Mouse (Mus musculus) hindbrain, postnatal 0 days (tissue): ENCODE results near the gene Iqcm. TPM values are rescaled to one million over a fixed set of nuclear protein-coding genes. Genes with fewer than 3 reads are reported as not detected.
"Not testable (repeated sequence)": the region's sequence is repeated elsewhere in the genome, so short reads cannot be mapped to it uniquely, and the experiment has no call there.

Experiments used
- ATAC-seq: fragments of 200-750 bp; cut with Nextera tagmentation; 2 replicates; pipeline ENCODE4 v1.8.0; 2017; ENCODE audit warnings: mild to moderate bottlenecking, moderate TSS enrichment, moderate library complexity
- DNase-seq: peaks from one replicate; pipeline ENCODE4 v3.0.0-alpha.2; 2015; ENCODE audit warnings: low spot score
- H3K27ac ChIP-seq: fragments of 300-500 bp; sonication (generic); 2 replicates; pipeline ENCODE4 v1.5.1; 2014; ENCODE audit warnings: mild to moderate bottlenecking
- H3K27me3 ChIP-seq: fragments of 300-500 bp; sonication (generic); 2 replicates; pipeline ENCODE4 v1.6.1; 2014; ENCODE audit warnings: low read length, mixed read lengths; ENCODE audit not compliant: insufficient read depth
- H3K36me3 ChIP-seq: fragments of 300-500 bp; sonication (generic); 2 replicates; pipeline ENCODE4 v1.6.1; 2014; ENCODE audit warnings: low read length, mixed read lengths; ENCODE audit not compliant: insufficient read depth
- H3K4me1 ChIP-seq: fragments of 300-500 bp; sonication (generic); 2 replicates; pipeline ENCODE4 v1.6.1; 2014; ENCODE audit warnings: antibody characterized with exemption, low read length, mixed read lengths; ENCODE audit not compliant: insufficient read depth
- H3K4me2 ChIP-seq: fragments of 300-500 bp; sonication (generic); 2 replicates; pipeline ENCODE4 v1.6.1; 2014; ENCODE audit warnings: low read depth, mild to moderate bottlenecking, low read length, moderate library complexity, mixed read lengths
- H3K4me3 ChIP-seq: fragments of 300-500 bp; sonication (generic); 2 replicates; pipeline ENCODE4 v1.5.1; 2014; ENCODE audit warnings: low read length
- H3K9ac ChIP-seq: fragments of 300-500 bp; sonication (generic); replicated peaks from 2 replicates; pipeline ENCODE4 v1.6.1; 2014; ENCODE audit warnings: mild to moderate bottlenecking, low read length, moderate library complexity, mixed read lengths
- H3K9me3 ChIP-seq: fragments of 300-500 bp; sonication (generic); 2 replicates; pipeline ENCODE4 v1.6.1; 2016; ENCODE audit warnings: low read length, mixed read lengths
- CTCF ChIP-seq: IDR thresholded peaks from 2 replicates; pipeline ENCODE4 v1.5.1; 2016; ENCODE audit warnings: antibody characterized with exemption, control low read depth, low read depth
- WGBS: fragments of 180-500 bp; shearing (Covaris S2); extraction: QIAGEN DNeasy Blood & Tissue Kit; methylation state at CpG from one replicate; pipeline ENCODE4 v1.1.7; 2014; 5-methylcytosine and 5-hydroxymethylcytosine counted together
- polyA plus RNA-seq: library from polyadenylated mRNA; unstranded; fragments of >200 nt; fragmentation: Nextera tagmentation; extraction: Ambion mirVana; gene quantifications from 2 replicates; pipeline ENCODE4 v1.2.1, GENCODE M21; 2015
- total RNA-seq: library from RNA; depleted of rRNA; stranded (reverse); fragments of >200 nt; gene quantifications from 2 replicates; pipeline ENCODE4 v1.2.3, GENCODE M21; 2014; rRNA removed

The Iqcm gene
- total RNA-seq (0.16 TPM in 1 of 2 replicates, not detected in the other), polyA plus RNA-seq (0.18 and 0.21 TPM in 2 replicates)

DNA sequence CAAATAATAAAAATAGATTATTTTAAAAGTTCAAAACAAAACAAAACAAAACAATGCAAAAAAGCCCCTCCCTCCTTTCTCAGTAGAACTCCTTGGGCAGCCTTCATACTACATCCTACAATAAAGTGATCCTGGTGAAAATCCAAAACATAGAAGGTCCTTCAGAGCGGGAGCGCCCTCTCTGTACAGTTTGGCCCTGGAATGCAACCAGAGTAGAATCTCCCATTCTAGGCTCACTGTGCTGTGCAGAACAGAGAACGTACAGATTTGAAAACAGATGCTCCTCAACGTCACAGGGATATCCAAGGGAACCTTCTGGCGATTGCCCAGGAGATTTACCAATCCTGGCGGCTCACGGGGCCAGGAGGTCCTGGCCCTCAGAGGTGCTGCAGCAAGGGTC lies at the start of gene Iqcm:
Gene Iqcm, plus strand, starts transcription at position 301 of the 400 bp plus-strand sequence.
- H3K4me1 ChIP-seq: no peaks in the 10 kb centered on the region
- no peaks in the 10 kb centered on the region for H3K27me3 ChIP-seq
- no peaks in the 10 kb centered on the region for H3K9me3 ChIP-seq
- DNase-seq (no peak), ATAC-seq (no peak)
- no peak for TF ChIP-seq CTCF
- H3K4me3 ChIP-seq: no peak within 1 kb of the TSS
- H3K27ac ChIP-seq: no peak within 1 kb of the TSS
- H3K4me2 ChIP-seq: no peak within 1 kb of the TSS
- WGBS: 88% methylated on average over 7 of the region's 7 CpGs
- H3K36me3 ChIP-seq: no peaks in the 10 kb centered on the region
- H3K9ac ChIP-seq: no peak within 1 kb of the TSS

- Histone ChIP-seq H3K27ac (no peak within 1 kb of the TSS), H3K4me3 (no peak within 1 kb of the TSS), H3K9ac (no peak within 1 kb of the TSS), H3K4me2 (no peak within 1 kb of the TSS), H3K36me3 (no peaks in the 10 kb centered on the region), H3K9me3 (no peaks in the 10 kb centered on the region), H3K27me3 (no peaks in the 10 kb centered on the region), H3K4me1 (no peaks in the 10 kb centered on the region)
- ATAC-seq (no peak), DNase-seq (no peak)
- TF ChIP-seq CTCF: no peak
- WGBS: 94% methylated on average over 5 of the region's 5 CpGs
These were observed 42.0 kb upstream of the Iqcm start, which contains the start of gene Gm10358 for GRCm38 (mm10) chr8:75406489-75406888. Gene Gm10358 (minus strand): TSS chr8:75406589.

GRCm38 (mm10) chr8:75415696-75416095 lies 32.8 kb upstream of the Iqcm start:
- not testable (repeated sequence) for H3K4me1 ChIP-seq, H3K27ac ChIP-seq, H3K4me2 ChIP-seq, H3K9me3 ChIP-seq, H3K36me3 ChIP-seq, DNase-seq, H3K4me3 ChIP-seq, H3K27me3 ChIP-seq, H3K9ac ChIP-seq, ATAC-seq
- WGBS: 85% methylated on average over 3 of the region's 3 CpGs

DNA sequence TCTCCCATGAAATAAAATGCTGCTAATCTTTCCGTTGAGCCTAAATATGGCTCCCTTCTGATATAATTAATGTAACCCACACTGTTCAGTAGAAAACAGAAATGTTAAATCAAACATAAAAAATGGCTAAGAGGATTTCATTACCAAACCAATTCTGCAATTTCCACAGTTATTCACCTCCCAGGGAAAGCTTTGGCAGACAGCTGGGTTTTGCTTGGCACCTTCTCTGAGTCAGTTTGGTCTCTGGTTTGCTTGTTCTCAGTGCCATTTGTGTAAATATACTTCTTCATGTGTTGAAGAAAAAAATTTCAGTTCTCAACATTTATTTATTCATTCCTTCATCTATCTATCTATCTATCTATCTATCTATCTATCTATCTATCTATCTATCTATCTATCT lies 28.3 kb downstream of the Iqcm start:
- no peak overlapping the region for H3K4me2 ChIP-seq
- H3K36me3 ChIP-seq: no peaks in the 10 kb centered on the region
- H3K27ac ChIP-seq: no peak overlapping the region
- H3K9me3 ChIP-seq: no peaks in the 10 kb centered on the region
- no peaks in the 10 kb centered on the region for H3K4me1 ChIP-seq
- TF ChIP-seq CTCF: no peak
- H3K27me3 ChIP-seq: no peaks in the 10 kb centered on the region
- no peak overlapping the region for H3K4me3 ChIP-seq
- no peak overlapping the region for H3K9ac ChIP-seq
- 69% methylated on average over 1 of the region's 1 CpGs for WGBS
- DNase-seq (peak; percentile 10), ATAC-seq (no peak)

- Histone ChIP-seq H3K4me2 (no peak overlapping the region), H3K27ac (no peak overlapping the region), H3K4me3 (no peak overlapping the region), H3K4me1 (no peaks in the 10 kb centered on the region), H3K9me3 (no peaks in the 10 kb centered on the region), H3K9ac (no peak overlapping the region), H3K36me3 (no peaks in the 10 kb centered on the region), H3K27me3 (no peaks in the 10 kb centered on the region)
- DNase-seq (no peak), ATAC-seq (no peak)
- WGBS: 76% methylated on average over 13 of the region's 13 CpGs
- TF ChIP-seq CTCF: no peak
These were observed 40.7 kb downstream of the Iqcm start for GRCm38 (mm10) chr8:75489035-75489678.

GRCm38 (mm10) chr8:75509299-75509698 lies 60.8 kb downstream of the Iqcm start:
- no peak for TF ChIP-seq CTCF
- 64% methylated on average over 1 of the region's 1 CpGs for WGBS

GRCm38 (mm10) chr8:75513786-75514185 lies 65.3 kb downstream of the Iqcm start:
- H3K4me2 ChIP-seq: no peak overlapping the region
- H3K27me3 ChIP-seq: no peaks in the 10 kb centered on the region
- DNase-seq (no peak), ATAC-seq (no peak)
- H3K4me1 ChIP-seq: no peaks in the 10 kb centered on the region
- no peak overlapping the region for H3K27ac ChIP-seq
- peaks cover 3% of the 10 kb centered on the region; the same call in 1 of the 2 replicates for H3K9me3 ChIP-seq
- H3K9ac ChIP-seq: no peak overlapping the region
- WGBS: 83% methylated on average over 3 of the region's 3 CpGs
- H3K36me3 ChIP-seq: no peaks in the 10 kb centered on the region
- no peak for TF ChIP-seq CTCF
- H3K4me3 ChIP-seq: no peak overlapping the region

More at GRCm38 (mm10) chr8:75509299-75509698, 60.8 kb downstream of the Iqcm start:
- H3K9me3 ChIP-seq: peaks cover 3% of the 10 kb centered on the region; the same call in 1 of the 2 replicates
- no peaks in the 10 kb centered on the region for H3K36me3 ChIP-seq
- ATAC-seq (no peak), DNase-seq (no peak)
- no peaks in the 10 kb centered on the region for H3K4me1 ChIP-seq
- H3K27me3 ChIP-seq: no peaks in the 10 kb centered on the region
- H3K4me3 ChIP-seq: no peak overlapping the region
- no peak overlapping the region for H3K27ac ChIP-seq
- no peak overlapping the region for H3K9ac ChIP-seq
- H3K4me2 ChIP-seq: no peak overlapping the region
